Mouse (Mus musculus) frontal cortex, postnatal 36 days (tissue): ENCODE results near the gene Kpna6.
A peak's percentile ranks its signal among the peaks of the same experiment; 100 is the strongest.
"Not testable (repeated sequence)": the region's sequence is repeated elsewhere in the genome, so short reads cannot be mapped to it uniquely, and the experiment has no call there.

Experiments
- DNase-seq, 2 experiments: peaks; one replicate each; pipeline ENCODE4 v3.0.0; 2022; ENCODE audit warnings: low spot score in 2 of 2

Kpna6 gene

DNA sequence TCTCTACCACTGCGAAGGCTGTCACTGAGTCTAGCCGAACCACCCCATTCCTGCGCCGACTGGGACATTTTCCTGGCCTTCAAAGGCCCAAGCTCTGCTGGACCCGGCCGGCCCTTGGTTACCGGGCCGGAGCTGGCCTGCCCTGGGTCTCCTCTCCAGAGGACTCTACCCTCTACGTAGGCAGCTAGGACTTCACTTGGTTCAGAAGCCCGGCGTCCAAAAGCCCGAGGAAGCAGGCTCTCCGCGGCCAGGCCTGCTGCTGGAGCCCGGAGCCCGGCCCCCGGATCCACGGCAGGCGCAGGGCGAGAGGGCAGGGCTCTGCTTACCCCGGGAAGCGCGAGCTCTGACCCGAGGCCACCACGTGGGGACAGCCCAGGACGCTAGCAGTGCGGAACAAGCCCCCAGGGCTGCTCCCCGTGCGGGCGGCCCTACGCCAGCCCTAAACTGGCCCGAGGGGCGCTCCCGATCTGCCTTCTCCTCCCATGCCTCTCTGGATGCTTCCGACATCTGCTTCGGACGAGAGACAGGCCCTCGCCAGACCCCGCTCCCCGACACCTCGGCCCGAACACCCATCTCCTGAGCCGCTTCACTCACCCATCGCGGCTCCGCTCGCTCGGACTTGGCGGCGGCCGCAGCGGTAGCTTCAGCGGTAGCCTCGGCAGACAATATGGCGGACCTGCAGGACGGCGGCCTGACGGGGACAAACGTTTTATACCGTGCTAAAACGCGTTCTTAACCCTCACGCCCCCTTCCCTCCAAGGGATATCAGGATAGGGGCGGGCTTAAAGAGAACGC, at the start of gene Kpna6:
Gene Kpna6, minus strand, starts transcription at position 685 of the 795 bp plus-strand sequence.
- peak; percentile 94 to 95 for DNase-seq

DNA sequence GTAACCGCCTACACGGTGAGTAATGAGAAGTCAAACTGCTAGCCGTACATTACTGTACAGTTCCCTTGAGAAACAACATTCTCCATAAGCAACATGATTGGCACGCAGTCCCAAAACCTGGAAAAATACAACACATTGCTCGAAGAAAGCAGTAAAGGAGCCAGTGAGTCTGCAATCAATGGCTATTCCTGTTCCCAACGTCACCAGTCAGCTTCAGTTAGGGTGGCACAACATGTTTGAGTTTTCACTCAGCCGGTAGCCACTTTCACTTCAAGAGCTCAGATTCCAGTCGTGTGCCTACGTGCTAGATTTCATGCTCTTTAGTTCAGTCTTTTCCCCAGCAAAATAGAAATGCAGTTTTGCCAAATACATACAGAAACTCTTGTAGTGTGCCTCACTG, 43.7 kb upstream of the Kpna6 start:
- DNase-seq: peak in 1 of 2 experiments; percentile 45

DNA sequence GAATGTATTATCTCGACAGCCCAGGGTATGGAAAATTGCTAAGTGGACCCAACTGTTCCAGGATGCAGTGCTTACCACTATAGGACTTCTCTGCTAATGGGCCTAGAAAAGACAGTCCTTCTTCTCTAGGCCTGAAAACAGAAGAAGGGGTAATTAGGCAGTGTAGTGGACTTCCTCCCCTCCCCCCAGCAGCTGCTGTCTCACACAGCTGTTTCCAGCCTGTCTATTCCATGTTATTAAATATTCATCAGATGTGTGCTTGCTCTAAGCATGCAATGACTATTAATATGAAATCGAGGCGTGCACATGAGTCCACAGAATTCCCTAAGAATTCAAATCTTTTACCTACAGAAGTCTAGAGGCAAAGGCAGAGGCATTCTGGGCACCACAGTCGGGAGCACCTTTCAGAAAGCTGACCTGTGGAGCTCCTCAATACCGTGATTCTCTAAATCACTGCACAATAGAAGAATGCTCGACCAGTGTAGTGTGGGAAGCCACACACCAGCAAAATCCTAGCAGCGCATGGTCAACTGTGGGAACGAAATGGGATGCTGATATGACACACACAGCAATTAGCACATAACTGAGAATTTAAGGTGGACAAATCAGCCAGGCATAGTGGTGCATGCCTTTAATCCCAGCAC, 37.0 kb upstream of the Kpna6 start:
- DNase-seq: no peak

DNA sequence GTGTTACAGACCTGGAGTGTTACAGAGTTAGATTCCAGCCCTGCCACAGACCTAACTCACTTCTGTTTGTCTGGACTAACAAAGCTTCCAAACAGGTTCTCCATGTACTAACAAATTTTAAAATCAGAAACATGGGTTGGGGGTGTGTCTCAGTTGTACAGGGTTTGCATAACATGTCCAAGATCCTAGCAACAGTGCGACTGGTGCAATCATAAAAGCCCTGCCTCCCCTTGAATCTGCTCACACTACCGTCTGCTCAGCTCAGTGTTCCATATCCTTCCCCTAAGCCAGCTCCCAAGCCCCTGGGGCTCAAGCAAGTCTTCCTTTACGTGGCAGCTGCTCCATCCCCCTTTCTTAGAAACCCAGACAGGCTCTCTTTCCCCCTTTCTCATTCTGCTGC, 34.2 kb upstream of the Kpna6 start:
- no peak for DNase-seq

DNA sequence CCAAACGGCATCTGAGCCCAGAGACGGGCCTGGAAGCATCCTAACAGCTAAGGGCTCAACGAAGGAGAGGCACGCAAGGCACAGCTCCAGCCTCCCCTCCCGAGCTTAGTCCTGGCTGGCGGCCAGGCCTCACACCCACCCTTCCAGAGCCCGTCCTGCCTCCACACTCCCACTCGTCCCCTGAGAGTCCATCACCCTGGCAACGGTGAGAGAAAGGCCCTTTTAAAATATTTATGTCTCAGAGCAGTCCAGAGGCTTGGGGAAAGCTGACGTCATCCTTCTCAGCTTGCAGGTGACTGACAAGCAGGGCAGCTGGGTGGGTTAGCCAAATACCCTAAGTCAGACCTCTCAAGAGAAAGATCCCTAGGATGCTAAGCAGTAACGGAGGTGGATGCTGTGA, 29.9 kb upstream of the Kpna6 start:
- peak; percentile 83 to 87 for DNase-seq

DNA sequence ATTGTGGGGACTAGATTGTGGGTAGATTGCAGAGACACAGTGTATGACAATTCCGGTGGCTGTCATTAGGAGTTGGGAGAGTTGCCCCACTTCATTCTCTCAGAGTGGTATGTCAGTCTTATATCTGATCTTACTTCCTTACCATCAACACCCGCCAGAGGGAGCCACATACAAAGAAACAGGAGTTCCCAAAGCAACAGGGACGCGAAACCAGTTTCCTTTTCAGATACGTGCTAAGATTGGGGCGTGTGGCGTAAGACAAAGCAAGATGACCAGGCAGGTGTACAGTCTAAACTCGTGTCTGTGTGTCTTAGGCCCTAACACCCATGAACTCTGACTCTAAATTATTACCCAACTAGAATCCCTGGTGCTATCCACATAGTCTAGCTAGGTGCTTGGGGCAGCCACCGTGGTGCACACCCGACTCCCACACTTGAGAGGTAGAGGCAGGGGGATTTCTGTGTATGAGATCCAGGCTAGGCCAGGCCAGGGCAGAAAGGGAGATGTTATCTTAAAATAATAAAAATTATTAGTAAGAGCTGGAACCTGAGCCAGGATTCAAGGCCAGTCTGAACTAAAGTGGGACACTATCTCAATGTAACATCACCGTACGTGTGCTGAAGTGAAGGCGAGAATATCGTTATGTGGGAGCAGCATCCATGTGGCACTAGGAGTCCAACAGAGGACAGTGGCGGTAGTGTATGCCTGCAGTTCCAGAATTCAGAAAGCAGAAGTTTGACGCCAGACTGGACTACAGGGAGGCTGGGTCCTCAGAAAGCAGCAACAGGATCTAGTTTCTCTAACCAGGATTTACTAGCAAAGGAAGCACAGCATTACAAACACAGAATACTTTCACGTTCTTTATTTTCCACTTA, 29.2 kb upstream of the Kpna6 start:
- peak; percentile 85 to 94 for DNase-seq

DNA sequence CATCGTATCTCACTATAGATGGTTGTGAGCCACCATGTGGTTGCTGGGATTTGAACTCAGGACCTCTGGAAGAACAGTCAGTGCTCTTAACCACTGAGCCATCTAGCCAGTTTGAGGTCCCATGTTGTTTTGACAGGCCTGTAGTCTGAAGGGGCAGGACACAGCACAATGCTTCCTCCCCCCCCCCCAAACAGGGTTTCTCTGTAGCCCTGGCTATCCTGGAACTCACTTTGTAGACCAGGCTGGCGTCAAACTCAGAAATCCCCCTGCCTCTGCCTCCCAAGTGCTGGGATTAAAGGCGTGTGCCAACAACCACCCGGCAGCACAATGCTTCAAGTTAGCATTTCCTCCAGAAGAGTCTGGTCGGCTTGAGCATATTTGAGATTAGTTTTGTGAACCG, 28.1 kb upstream of the Kpna6 start:
- not testable (repeated sequence) for DNase-seq

DNA sequence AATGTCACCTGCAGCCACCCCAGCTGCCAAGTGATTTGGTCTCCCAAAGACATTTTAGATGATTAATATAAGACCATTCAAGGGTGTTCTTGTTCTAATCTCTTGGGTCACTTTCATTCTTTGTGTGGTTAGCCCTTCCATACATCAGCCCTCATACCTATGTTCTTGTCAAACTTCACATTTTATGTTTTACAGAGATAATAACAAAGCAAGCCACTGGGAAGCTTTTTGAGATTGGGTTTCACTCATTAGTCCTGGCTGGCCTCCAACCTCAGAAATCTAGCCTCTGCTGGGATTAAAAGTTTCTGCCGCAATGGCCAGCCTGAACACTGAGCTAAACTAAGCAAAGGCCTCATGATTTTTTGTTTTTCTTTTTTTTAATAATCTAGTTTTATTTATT, 27.6 kb upstream of the Kpna6 start:
- no peak for DNase-seq

DNA sequence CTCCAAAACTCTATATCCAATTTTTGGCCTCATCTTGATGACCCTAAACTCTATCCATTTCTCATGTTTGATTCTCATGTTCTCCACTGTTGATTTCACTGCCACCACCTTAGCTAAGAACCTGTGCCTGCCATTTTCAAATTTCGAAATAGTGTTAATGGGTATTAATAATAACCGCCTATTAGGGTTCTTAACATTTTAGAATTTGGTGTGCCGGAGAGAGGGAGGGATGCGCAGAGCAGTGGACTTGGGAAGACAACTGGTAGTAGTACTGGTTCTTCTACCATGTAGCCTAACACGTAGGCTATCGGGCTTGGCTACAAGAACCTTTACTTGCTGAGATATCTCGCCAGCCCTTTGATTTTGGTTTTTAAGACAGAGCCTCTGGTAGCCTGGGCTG, 24.6 kb upstream of the Kpna6 start:
- no peak for DNase-seq

DNA sequence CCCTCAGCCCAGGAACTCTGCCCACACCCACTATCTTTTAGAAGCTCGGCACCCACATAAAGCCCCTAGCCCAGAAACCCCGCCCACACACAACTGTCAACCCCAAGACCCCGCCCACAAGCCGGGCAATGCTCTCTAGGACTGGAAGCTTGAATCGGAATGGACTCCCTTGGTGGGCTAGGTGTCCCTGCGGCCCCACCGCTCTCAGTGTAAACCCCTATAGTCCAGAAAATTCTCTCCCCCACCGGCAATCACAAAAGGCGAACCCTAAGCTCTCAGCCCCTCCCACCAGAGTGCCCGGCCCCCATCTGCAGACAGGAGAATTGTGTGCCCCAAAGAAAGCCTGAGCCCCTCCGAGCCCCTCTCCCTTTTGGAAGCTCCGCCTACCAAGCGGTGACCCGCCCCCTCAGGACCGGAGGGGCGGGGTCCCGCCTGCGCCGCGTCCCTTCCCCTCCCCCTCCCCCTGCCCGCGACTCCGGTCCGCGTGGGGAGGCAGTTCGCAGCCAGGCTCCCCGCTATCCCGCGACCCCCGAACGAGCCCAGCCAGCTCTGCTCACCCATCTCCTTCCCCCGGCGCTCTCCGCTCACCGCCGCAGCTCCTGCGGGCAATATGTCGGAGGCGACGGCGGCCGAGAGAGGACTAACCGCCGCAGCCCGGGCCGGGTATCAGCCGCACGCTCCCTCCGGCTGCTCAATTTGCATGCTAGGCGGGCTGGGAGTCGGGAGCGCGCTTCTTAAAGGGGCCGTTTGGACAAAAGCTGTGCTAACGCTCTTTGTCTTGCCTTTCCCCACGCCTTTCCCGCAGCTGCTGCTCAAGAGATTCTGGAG, 23.8 kb upstream of the Kpna6 start, which contains the start of gene Tmem39b:
Gene Tmem39b, minus strand, starts transcription at position 681 of the 828 bp plus-strand sequence.
- peak; percentile 90 to 93 for DNase-seq

DNA sequence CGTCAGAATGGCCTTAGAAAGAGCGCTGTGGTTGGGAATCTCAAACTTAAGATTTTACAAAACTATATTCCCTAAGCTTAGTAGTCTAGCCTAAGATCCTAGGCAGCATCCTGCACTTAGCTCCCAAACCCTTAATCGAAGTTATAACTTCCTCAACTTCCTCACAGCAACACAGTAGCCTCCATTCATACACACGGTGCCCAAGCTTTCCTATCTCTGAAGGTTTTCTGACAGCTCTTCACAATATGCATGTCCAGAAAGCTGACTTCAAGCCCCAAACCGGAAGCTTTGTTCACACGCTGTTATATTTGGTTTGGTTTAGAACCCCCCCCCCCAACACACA, 23.2 kb upstream of the Kpna6 start:
- no peak for DNase-seq

DNA sequence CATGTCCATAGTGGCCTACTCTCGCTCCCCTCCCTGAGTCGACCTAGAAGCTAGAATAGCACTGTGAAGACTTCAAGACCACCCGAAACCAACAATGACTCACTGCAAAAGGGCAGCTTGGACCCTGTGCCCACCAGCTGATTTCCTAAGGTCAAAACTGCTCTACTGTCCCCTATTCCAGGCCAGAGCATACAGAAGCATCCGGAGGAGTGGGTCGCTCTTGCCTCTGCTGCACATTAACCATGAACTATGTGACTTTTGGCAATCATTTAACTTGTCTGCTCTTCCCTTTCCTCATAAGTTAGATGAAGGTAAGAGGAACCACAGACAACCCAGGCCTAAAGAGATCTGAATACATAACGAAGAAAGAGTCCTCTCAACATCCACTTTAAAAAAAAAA, 12.0 kb upstream of the Kpna6 start:
- no peak for DNase-seq

DNA sequence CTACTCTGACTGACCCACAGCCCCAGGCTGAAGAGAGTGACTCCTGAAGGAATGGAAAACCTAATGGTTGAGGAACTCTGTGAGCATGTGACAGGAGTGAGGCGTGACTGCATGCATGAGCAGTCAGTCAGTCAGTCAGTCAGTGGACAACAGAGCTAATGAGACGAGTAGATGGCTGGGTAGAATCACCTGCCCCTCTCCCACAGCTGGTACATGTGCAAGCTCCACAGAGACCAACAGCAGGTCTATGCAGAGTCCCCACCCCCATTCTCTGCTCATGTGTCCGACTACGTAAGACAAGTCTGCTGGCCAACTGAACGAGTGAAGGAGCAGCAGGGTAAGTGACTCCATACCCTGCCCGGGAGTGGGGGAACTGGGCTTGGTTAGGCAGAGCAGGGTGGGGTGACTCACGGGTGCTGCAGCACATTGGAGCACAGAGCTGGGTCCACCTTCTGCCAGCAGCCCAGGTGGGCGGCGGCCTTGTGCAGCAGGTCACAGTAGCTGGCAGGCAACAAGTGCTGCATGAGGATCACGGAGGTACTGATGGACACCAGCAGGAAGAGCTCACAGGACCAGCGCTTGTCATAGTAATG, 11.4 kb upstream of the Kpna6 start:
- DNase-seq: no peak

DNA sequence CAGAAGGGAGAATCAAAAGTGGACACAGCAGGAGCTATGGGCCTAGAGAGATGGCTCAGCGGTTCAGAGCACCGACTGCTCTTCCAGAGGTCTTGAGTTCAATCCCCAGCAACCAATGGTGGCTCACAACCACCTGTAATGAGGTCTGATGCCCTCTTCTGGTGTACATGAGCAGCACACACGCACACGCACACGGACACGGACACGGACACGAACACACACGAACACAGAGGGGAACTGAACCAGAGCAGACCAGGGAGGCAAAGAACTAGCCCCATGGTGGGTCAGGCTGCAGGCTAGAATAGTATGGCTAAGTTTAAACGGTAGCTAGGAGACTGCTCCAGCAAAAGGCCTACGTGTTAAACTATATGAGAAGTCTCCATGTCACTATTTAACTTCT, 9.3 kb upstream of the Kpna6 start:
- no peak for DNase-seq

DNA sequence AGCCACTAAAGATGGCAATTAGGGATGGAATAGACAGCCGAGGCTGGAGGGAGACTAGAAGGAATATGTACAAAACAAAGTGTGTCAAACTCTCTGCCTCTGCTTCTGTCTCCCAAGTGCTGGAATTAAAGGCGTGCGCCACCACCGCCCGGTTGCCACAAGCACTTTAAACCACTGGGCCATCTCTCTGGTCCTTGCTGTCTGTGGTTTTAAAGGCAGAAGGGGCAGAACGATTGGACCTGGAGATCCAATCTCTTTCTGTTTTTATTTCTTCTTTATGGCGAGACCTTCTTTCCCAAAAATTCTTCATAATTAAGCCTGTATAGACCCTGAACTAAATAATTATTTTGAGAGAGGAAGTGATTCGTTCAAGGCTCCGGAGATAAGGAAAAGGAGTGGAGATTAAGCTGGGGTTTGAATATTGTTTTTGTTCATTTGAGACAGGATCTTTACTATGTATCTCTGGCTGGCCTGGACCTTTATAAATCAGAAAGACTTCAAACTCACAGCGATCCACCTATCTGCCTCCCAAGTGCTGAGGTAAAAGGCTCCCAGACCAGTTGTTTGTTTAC, 397 bp upstream of the Kpna6 start:
- no peak for DNase-seq

DNA sequence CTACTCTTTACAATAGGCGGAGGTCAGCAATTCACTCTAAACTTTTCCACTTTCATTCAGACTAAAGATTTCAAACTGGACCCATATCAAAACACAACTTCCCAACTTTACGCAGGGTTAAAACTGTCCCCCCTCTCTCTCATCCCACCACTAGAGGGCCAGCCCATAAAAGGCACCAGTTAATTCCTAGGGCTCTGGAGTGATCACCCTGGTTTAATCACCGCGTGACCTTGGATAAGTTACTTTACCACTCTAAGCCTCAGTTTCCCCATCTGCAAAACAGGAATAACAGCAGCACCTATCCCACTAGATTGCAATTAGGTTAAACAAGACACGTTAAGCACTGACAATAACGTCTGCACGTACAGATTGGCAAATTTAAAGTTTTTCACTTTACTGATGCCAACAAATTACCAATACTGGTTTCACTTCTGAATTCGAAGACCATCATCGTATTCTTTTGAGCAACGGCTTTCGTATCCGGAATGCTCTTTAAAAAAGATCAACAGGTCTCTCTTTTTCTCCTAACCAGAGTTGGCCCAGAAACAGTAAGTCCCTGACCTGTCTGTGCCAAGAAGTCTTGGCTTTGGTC, 980 bp downstream of the Kpna6 start:
- peak; percentile 37 to 41 for DNase-seq

DNA sequence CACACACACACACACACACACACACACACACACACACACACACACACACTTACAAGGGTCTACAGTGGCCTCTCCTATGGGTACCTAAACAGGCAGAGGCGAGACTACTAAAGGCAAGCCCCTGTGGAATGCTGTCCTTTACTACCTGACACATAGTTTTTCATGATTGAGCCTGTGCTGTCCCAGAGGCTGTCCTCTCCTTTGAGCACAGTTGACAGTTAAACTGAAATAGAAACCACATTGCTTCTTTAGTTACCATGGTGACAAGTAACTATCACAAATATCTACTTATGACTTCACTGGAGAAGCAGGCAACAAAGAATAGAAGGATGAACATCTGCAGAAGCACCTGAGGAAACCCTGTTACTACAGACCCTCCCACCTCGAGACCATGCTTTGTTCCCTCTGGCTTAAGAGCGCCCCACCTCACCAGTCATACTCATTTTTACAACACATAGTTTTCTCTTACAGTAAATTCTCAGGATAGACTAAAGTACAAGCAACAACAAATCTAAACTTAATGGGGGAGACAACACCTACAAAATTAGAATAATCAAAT, 10.2 kb downstream of the Kpna6 start:
- no peak for DNase-seq

DNA sequence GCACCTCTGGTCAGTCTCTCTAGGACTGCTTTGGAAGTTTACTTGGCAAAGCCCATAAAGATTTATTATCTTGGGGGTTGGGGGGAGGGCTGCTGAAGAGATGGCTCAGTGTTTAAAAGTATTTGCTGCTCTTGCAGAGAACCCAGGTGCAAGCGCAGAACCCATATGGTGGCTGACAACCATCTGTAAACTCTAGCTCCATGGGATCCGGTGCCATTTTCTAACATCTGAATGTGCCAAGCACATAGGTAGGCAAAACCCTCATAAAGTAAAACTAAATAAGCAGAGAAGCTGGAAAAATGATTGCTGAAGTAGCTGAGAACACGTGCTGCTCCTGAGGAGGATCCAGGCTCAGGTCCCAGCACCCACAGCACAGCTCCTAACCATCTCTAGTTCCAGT, 11.0 kb downstream of the Kpna6 start:
- no peak for DNase-seq

DNA sequence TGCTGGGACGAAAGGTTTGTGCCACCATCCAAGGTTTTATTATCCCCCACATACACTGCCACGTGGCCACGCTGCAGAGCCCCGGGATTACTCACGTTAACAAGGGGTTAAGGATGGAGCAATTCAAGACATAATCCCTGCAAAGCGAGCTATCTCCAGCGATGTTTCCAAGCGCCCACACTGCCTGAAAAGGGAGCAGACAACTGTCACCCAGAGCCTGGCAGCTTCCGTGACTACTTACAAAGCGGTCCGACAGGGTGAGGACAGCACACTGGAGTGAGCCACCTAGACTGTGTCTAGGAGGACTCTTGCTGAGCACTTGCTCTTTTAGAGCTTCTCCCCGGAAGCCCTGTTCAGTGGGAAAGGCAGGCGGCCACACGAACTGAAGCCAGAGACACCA, 17.8 kb downstream of the Kpna6 start:
- peak in 1 of 2 experiments; percentile 40 for DNase-seq

DNA sequence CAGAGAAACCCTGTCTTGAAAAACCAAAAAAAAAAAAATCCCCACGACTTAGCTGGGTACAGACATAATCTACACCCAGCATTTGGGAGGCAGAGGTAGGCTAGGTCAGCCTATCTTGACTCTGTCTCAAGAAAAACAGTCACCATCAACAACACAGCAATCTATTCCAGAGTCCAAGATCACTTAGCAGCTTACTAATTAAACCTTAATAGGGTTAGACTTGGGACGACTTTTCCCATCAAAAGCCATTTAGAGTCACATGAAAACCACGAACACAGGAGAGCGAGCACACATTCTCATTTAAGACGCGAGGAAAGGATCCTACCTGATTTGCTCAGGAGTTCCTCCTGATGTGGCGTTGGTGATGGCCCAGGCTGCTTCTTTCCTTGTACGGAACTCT, 22.2 kb downstream of the Kpna6 start:
- no peak for DNase-seq
